Mouse (Mus musculus): Measurements from ENCODE around the gene Gstt4. TPM values are rescaled to one million over a fixed set of nuclear protein-coding genes. Genes with fewer than 3 reads are reported as not detected.

The Gstt4 gene
- polyA plus RNA-seq (2017; shearing (Covaris generic)), result not detected

GRCm38 (mm10) chr10:75822443-75822842 is at the start of gene Gstt4:
Gene Gstt4 (minus strand): TSS chr10:75822543.

GRCm38 (mm10) chr10:75859786-75860470 is 37.6 kb upstream of the Gstt4 start, which contains the start of gene Mif:
Gene Mif (minus strand): TSS chr10:75860240.

GRCm38 (mm10) chr10:75837248-75837759 is 15.0 kb upstream of the Gstt4 start, which contains the start of gene Gstt2:
Gene Gstt2 (minus strand): TSS chr10:75837424.

GRCm38 (mm10) chr10:75798176-75798696 is 24.1 kb downstream of the Gstt4 start, which contains the start of gene Gstt1:
Gene Gstt1 (minus strand): TSS chr10:75798584.

GRCm38 (mm10) chr10:75780769-75781578 is 41.4 kb downstream of the Gstt4 start, which contains the start of the genes Gm20441 and Gstt3:
Gene Gm20441 (minus strand): TSS chr10:75780954.
Gene Gstt3 (minus strand): TSS chr10:75781414.

GRCm38 (mm10) chr10:75772795-75773664 is 49.3 kb downstream of the Gstt4 start, which contains the start of gene Ddt:
Gene Ddt (minus strand): TSS chr10:75773414.

Other genes starting within 250 kb of the Gstt4 start
- 2.6 TPM for gene Ggt5, start 233.2 kb downstream of the Gstt4 start, polyA plus RNA-seq (2017; shearing (Covaris generic))
- 10.2 TPM for gene Susd2, start 178.5 kb downstream of the Gstt4 start, polyA plus RNA-seq (2017; shearing (Covaris generic))
- 52.2 TPM for gene Cabin1, start 58.2 kb downstream of the Gstt4 start, polyA plus RNA-seq (2017; shearing (Covaris generic))
- 61.6 TPM for gene Ddt, start 49.1 kb downstream of the Gstt4 start, polyA plus RNA-seq (2017; shearing (Covaris generic))
- gene Gm20441, start 41.6 kb downstream of the Gstt4 start, polyA plus RNA-seq (2017; shearing (Covaris generic)), result not detected
- gene Gstt3, start 41.1 kb downstream of the Gstt4 start, polyA plus RNA-seq (2017; shearing (Covaris generic)), result 4.6 TPM
- gene Gstt1, start 24.0 kb downstream of the Gstt4 start, polyA plus RNA-seq (2017; shearing (Covaris generic)), result 0.17 TPM
- gene Gstt2, start 14.9 kb upstream of the Gstt4 start, polyA plus RNA-seq (2017; shearing (Covaris generic)), result 48.5 TPM
- gene Mif, start 37.7 kb upstream of the Gstt4 start, polyA plus RNA-seq (2017; shearing (Covaris generic)), result 582 TPM
- gene Derl3, start 70.9 kb upstream of the Gstt4 start, polyA plus RNA-seq (2017; shearing (Covaris generic)), result 2.9 TPM
- 110 TPM for gene Smarcb1, start 99.1 kb upstream of the Gstt4 start, polyA plus RNA-seq (2017; shearing (Covaris generic))
- 195 TPM for gene Chchd10, start 110.6 kb upstream of the Gstt4 start, polyA plus RNA-seq (2017; shearing (Covaris generic))
- 17.6 TPM for gene Mmp11, start 114.0 kb upstream of the Gstt4 start, polyA plus RNA-seq (2017; shearing (Covaris generic))
- gene Gm867, start 118.1 kb upstream of the Gstt4 start, polyA plus RNA-seq (2017; shearing (Covaris generic)), result 0.19 TPM
- gene Vpreb3, start 120.5 kb upstream of the Gstt4 start, polyA plus RNA-seq (2017; shearing (Covaris generic)), result 1.1 TPM
- 1.8 TPM for gene Gm5134, start 132.0 kb upstream of the Gstt4 start, polyA plus RNA-seq (2017; shearing (Covaris generic))
- gene Zfp280b, start 210.1 kb upstream of the Gstt4 start, polyA plus RNA-seq (2017; shearing (Covaris generic)), result 39.0 TPM

Data from CD4-positive, CD25-positive, alpha-beta regulatory T cell (primary cell).